Mouse (Mus musculus) 416B (cell line): ENCODE data around the gene Dnal1.
"Not testable (repeated sequence)": the region's sequence is repeated elsewhere in the genome, so short reads cannot be mapped to it uniquely, and the experiment has no call there.

ENCODE experiments used
- DNase-seq: peaks from one replicate; pipeline ENCODE4 v3.0.0; 2011; ENCODE audit warnings: low read depth

Gene Dnal1

GRCm38 (mm10) chr12:84114153-84114994, at the start of gene Dnal1:
Gene Dnal1 (plus strand): TSS chr12:84114366.
- peak; percentile 91 for DNase-seq

GRCm38 (mm10) chr12:84064621-84065020, 49.5 kb upstream of the Dnal1 start:
- DNase-seq = no peak

GRCm38 (mm10) chr12:84067752-84068151, 46.4 kb upstream of the Dnal1 start:
- no peak for DNase-seq

- no peak for DNase-seq
Measured at GRCm38 (mm10) chr12:84068296-84068695, 45.9 kb upstream of the Dnal1 start.

GRCm38 (mm10) chr12:84068986-84069385, 45.2 kb upstream of the Dnal1 start, which contains the start of gene Acot5:
Gene Acot5 (plus strand): TSS chr12:84069325.
- DNase-seq = no peak

- DNase-seq = not testable (repeated sequence)
Measured at GRCm38 (mm10) chr12:84069582-84069981, 44.6 kb upstream of the Dnal1 start.

- no peak for DNase-seq
Measured at GRCm38 (mm10) chr12:84071696-84072095, 42.5 kb upstream of the Dnal1 start.

GRCm38 (mm10) chr12:84077371-84077990, 36.7 kb upstream of the Dnal1 start:
- DNase-seq = no peak

- DNase-seq = no peak
Measured at GRCm38 (mm10) chr12:84083842-84084241, 30.3 kb upstream of the Dnal1 start.

GRCm38 (mm10) chr12:84084581-84084980, 29.6 kb upstream of the Dnal1 start:
- no peak for DNase-seq

GRCm38 (mm10) chr12:84094666-84095065, 19.5 kb upstream of the Dnal1 start:
- DNase-seq = not testable (repeated sequence)

- DNase-seq = no peak
Measured at GRCm38 (mm10) chr12:84099605-84100004, 14.6 kb upstream of the Dnal1 start.

GRCm38 (mm10) chr12:84100071-84100470, 14.1 kb upstream of the Dnal1 start:
- peak; percentile 26 for DNase-seq

- not testable (repeated sequence) for DNase-seq
Measured at GRCm38 (mm10) chr12:84100604-84101492, 13.3 kb upstream of the Dnal1 start, which contains the start of gene Acot6. Gene Acot6 (plus strand): TSS chr12:84100654.

- no peak for DNase-seq
Measured at GRCm38 (mm10) chr12:84101493-84101845, 12.7 kb upstream of the Dnal1 start.

GRCm38 (mm10) chr12:84107012-84107411, 7.2 kb upstream of the Dnal1 start:
- no peak for DNase-seq

- DNase-seq = peak; percentile 83
Measured at GRCm38 (mm10) chr12:84107692-84108091, 6.5 kb upstream of the Dnal1 start.

- no peak for DNase-seq
Measured at GRCm38 (mm10) chr12:84109924-84110323, 4.2 kb upstream of the Dnal1 start.

- DNase-seq = no peak
Measured at GRCm38 (mm10) chr12:84110814-84111213, 3.4 kb upstream of the Dnal1 start.

- DNase-seq = no peak
Measured at GRCm38 (mm10) chr12:84113676-84114075, 490 bp upstream of the Dnal1 start.

- no peak for DNase-seq
Measured at GRCm38 (mm10) chr12:84119584-84119983, 5.4 kb downstream of the Dnal1 start.

GRCm38 (mm10) chr12:84125892-84126291, 11.7 kb downstream of the Dnal1 start:
- no peak for DNase-seq
